Mouse (Mus musculus) mammary gland, adult 2 months (tissue): ENCODE data around the gene Traip. TPM values are rescaled to one million over a fixed set of nuclear protein-coding genes. Genes with fewer than 3 reads are reported as not detected.

Experiments used
- polyA plus RNA-seq: library from polyadenylated mRNA; depleted of rRNA; stranded (reverse); fragments of >200 nt; gene quantifications from 2 replicates; pipeline ENCODE4 v1.2.3, GENCODE M21; 2012; ENCODE audit warnings: low replicate concordance; rRNA removed

Traip gene
- 0.79 and 1.3 TPM in 2 replicates for polyA plus RNA-seq

GRCm38 (mm10) chr9:107949922-107950235 lies at the start of gene Traip:
Gene Traip, plus strand, starts transcription at chr9:107950136.

GRCm38 (mm10) chr9:107906252-107906966 lies 43.5 kb upstream of the Traip start, which contains the start of gene Mst1r:
Gene Mst1r, plus strand, starts transcription at chr9:107906873.

GRCm38 (mm10) chr9:107928169-107928568 lies 21.8 kb upstream of the Traip start, which contains the start of gene Actl11:
Gene Actl11, plus strand, starts transcription at chr9:107928469.

GRCm38 (mm10) chr9:107935374-107935773 lies 14.6 kb upstream of the Traip start, which contains the start of gene Camkv:
Gene Camkv, plus strand, starts transcription at chr9:107935674.

GRCm38 (mm10) chr9:107975399-107976386 lies 25.8 kb downstream of the Traip start, which contains the start of gene Uba7:
Gene Uba7, plus strand, starts transcription at chr9:107975505.

GRCm38 (mm10) chr9:107982681-107983346 lies 32.9 kb downstream of the Traip start, which contains the start of gene Gm20661:
Gene Gm20661, plus strand, starts transcription at chr9:107983058.

GRCm38 (mm10) chr9:107985131-107986119 lies 35.5 kb downstream of the Traip start, which contains the start of gene Inka1:
Gene Inka1, minus strand, starts transcription at chr9:107985879.

GRCm38 (mm10) chr9:107992197-107992596 lies 42.3 kb downstream of the Traip start, which contains the start of gene Cdhr4:
Gene Cdhr4, plus strand, starts transcription at chr9:107992497.

GRCm38 (mm10) chr9:107996049-107996448 lies 46.1 kb downstream of the Traip start, which contains the start of gene Gm20662:
Gene Gm20662, plus strand, starts transcription at chr9:107996349.

GRCm38 (mm10) chr9:108001922-108002770 lies 52.2 kb downstream of the Traip start, which contains the start of gene Ip6k1:
Gene Ip6k1, plus strand, starts transcription at chr9:108002501.

Other genes starting within 250 kb of the Traip start
- gene Sema3f, start 239.7 kb upstream of the Traip start, polyA plus RNA-seq, result 59.1 and 84.4 TPM in 2 replicates
- gene Rbm5, start 179.1 kb upstream of the Traip start, polyA plus RNA-seq, result 75.3 and 160 TPM in 2 replicates
- 12.7 and 27.8 TPM in 2 replicates for gene Rbm6, start 76.9 kb upstream of the Traip start, polyA plus RNA-seq
- gene Mon1a, start 62.0 kb upstream of the Traip start, polyA plus RNA-seq, result 37.2 and 51.7 TPM in 2 replicates
- 25.5 and 40.2 TPM in 2 replicates for gene Mst1r, start 43.3 kb upstream of the Traip start, polyA plus RNA-seq
- gene Actl11, start 21.7 kb upstream of the Traip start, polyA plus RNA-seq, result not detected in 2 replicates
- gene Camkv, start 14.5 kb upstream of the Traip start, polyA plus RNA-seq, result 0.09 and 0.12 TPM in 2 replicates
- 138 and 151 TPM in 2 replicates for gene Uba7, start 25.4 kb downstream of the Traip start, polyA plus RNA-seq
- 0.19 and 0.40 TPM in 2 replicates for gene Gm20661, start 32.9 kb downstream of the Traip start, polyA plus RNA-seq
- 31.5 and 37.3 TPM in 2 replicates for gene Inka1, start 35.7 kb downstream of the Traip start, polyA plus RNA-seq
- gene Cdhr4, start 42.4 kb downstream of the Traip start, polyA plus RNA-seq, result 3.2 and 4.0 TPM in 2 replicates
- 2.6 and 3.1 TPM in 2 replicates for gene Gm20662, start 46.2 kb downstream of the Traip start, polyA plus RNA-seq
- gene Ip6k1, start 52.4 kb downstream of the Traip start, polyA plus RNA-seq, result 98.0 and 170 TPM in 2 replicates
- 14.5 and 16.3 TPM in 2 replicates for gene Gmppb, start 99.1 kb downstream of the Traip start, polyA plus RNA-seq
- gene Amigo3, start 103.0 kb downstream of the Traip start, polyA plus RNA-seq, result 4.0 and 4.7 TPM in 2 replicates
- 0.68 and 1.2 TPM in 2 replicates for gene Mst1, start 130.3 kb downstream of the Traip start, polyA plus RNA-seq
- gene Rnf123, start 133.2 kb downstream of the Traip start, polyA plus RNA-seq, result 126 and 148 TPM in 2 replicates
- gene Apeh, start 144.5 kb downstream of the Traip start, polyA plus RNA-seq, result 115 and 155 TPM in 2 replicates
- 0.43 and 0.96 TPM in 2 replicates for gene Bsn, start 240.2 kb downstream of the Traip start, polyA plus RNA-seq